Mouse (Mus musculus) midbrain, embryonic 12.5 days (tissue): Measurements from ENCODE around the gene Ddr2. TPM values are rescaled to one million over a fixed set of nuclear protein-coding genes. Genes with fewer than 3 reads are reported as not detected.

Source experiments
- ATAC-seq: fragments of 200-750 bp; cut with Nextera tagmentation; 2 replicates; pipeline ENCODE4 v1.8.0; 2017; ENCODE audit warnings: low read depth, moderate TSS enrichment, moderate library complexity; ENCODE audit not compliant: low FRiP score
- H3K27ac ChIP-seq: fragments of 300-500 bp; sonication (generic); replicated peaks from 2 replicates; pipeline ENCODE4 v1.5.1; 2016; ENCODE audit warnings: mild to moderate bottlenecking
- H3K27me3 ChIP-seq: fragments of 300-500 bp; sonication (generic); 2 replicates; pipeline ENCODE4 v1.6.1; 2016; ENCODE audit warnings: mild to moderate bottlenecking
- H3K36me3 ChIP-seq: fragments of 300-500 bp; sonication (generic); 2 replicates; pipeline ENCODE4 v1.6.1; 2016
- H3K4me1 ChIP-seq: fragments of 300-500 bp; sonication (generic); 2 replicates; pipeline ENCODE4 v1.6.1; 2016
- H3K4me2 ChIP-seq: fragments of 300-500 bp; sonication (generic); replicated peaks from 2 replicates; pipeline ENCODE4 v1.6.1; 2016; ENCODE audit warnings: mild to moderate bottlenecking, moderate library complexity
- H3K4me3 ChIP-seq: fragments of 300-500 bp; sonication (generic); 2 replicates; pipeline ENCODE4 v1.5.1; 2016; ENCODE audit warnings: mild to moderate bottlenecking
- H3K9ac ChIP-seq: fragments of 300-500 bp; sonication (generic); replicated peaks from 2 replicates; pipeline ENCODE4 v1.6.1; 2016; ENCODE audit warnings: mild to moderate bottlenecking, moderate library complexity
- H3K9me3 ChIP-seq: fragments of 300-500 bp; sonication (generic); 2 replicates; pipeline ENCODE4 v1.6.1; 2016; ENCODE audit warnings: mild to moderate bottlenecking
- WGBS: fragments of 180-500 bp; shearing (Covaris S2); methylation state at CpG from one replicate; pipeline ENCODE4 v1.1.7; 2016; 5-methylcytosine and 5-hydroxymethylcytosine counted together
- polyA plus RNA-seq: library from polyadenylated mRNA; unstranded; fragments of >200 nt; fragmentation: Nextera tagmentation; extraction: Ambion mirVana; gene quantifications from 2 replicates; pipeline ENCODE4 v1.2.1, GENCODE M21; 2016

Gene Ddr2
- polyA plus RNA-seq, 1 experiment from 2014 or later = 31.1 TPM

- H3K4me3 ChIP-seq = no peak overlapping the region
- no peak overlapping the region for H3K27ac ChIP-seq
- no peaks in the 10 kb centered on the region for H3K4me1 ChIP-seq
- H3K4me2 ChIP-seq = no peak overlapping the region
- H3K36me3 ChIP-seq = no peaks in the 10 kb centered on the region
- ATAC-seq = no peak
- H3K27me3 ChIP-seq = no peaks in the 10 kb centered on the region
- no peaks in the 10 kb centered on the region for H3K9me3 ChIP-seq
- no peak overlapping the region for H3K9ac ChIP-seq
- WGBS = 70% methylated on average over 6 of the region's 6 CpGs
These were observed 54.3 kb downstream of the Ddr2 start for GRCm38 (mm10) chr1:170056214-170056613.

- Histone ChIP-seq H3K4me2 (no peak overlapping the region), H3K36me3 (no peaks in the 10 kb centered on the region), H3K27me3 (no peaks in the 10 kb centered on the region), H3K4me1 (no peaks in the 10 kb centered on the region), H3K9me3 (no peaks in the 10 kb centered on the region), H3K27ac (no peak overlapping the region), H3K4me3 (no peak overlapping the region), H3K9ac (no peak overlapping the region)
- no peak for ATAC-seq
- 80% methylated on average over 1 of the region's 1 CpGs for WGBS
These were observed 58.0 kb downstream of the Ddr2 start for GRCm38 (mm10) chr1:170052469-170053065.

- Histone ChIP-seq H3K4me2 (no peak overlapping the region), H3K9me3 (no peaks in the 10 kb centered on the region), H3K27ac (no peak overlapping the region), H3K36me3 (no peaks in the 10 kb centered on the region), H3K4me1 (no peaks in the 10 kb centered on the region), H3K27me3 (no peaks in the 10 kb centered on the region), H3K4me3 (no peak overlapping the region), H3K9ac (no peak overlapping the region)
- WGBS = 56% methylated on average over 5 of the region's 5 CpGs
- ATAC-seq = no peak
These were observed 58.9 kb downstream of the Ddr2 start for GRCm38 (mm10) chr1:170051631-170052177.

- Histone ChIP-seq H3K27ac (no peak overlapping the region), H3K27me3 (no peaks in the 10 kb centered on the region), H3K9ac (no peak overlapping the region), H3K36me3 (no peaks in the 10 kb centered on the region), H3K4me1 (no peaks in the 10 kb centered on the region), H3K9me3 (no peaks in the 10 kb centered on the region), H3K4me3 (no peak overlapping the region), H3K4me2 (no peak overlapping the region)
- no peak for ATAC-seq
- WGBS = 85% methylated on average over 4 of the region's 4 CpGs
These were observed 62.1 kb downstream of the Ddr2 start for GRCm38 (mm10) chr1:170048434-170048833.

- Histone ChIP-seq H3K27me3 (no peaks in the 10 kb centered on the region), H3K4me1 (no peaks in the 10 kb centered on the region), H3K9me3 (no peaks in the 10 kb centered on the region), H3K36me3 (no peaks in the 10 kb centered on the region), H3K27ac (no peak overlapping the region), H3K4me3 (no peak overlapping the region), H3K9ac (no peak overlapping the region), H3K4me2 (no peak overlapping the region)
- no peak for ATAC-seq
- 77% methylated on average over 9 of the region's 9 CpGs for WGBS
These were observed 65.7 kb downstream of the Ddr2 start for GRCm38 (mm10) chr1:170044726-170045471.

- H3K9me3 ChIP-seq = no peaks in the 10 kb centered on the region
These were observed 66.8 kb downstream of the Ddr2 start for GRCm38 (mm10) chr1:170043753-170044152.

GRCm38 (mm10) chr1:170042996-170043395, 67.6 kb downstream of the Ddr2 start:
- H3K4me3 ChIP-seq = no peak overlapping the region
- ATAC-seq = no peak
- WGBS = 91% methylated on average over 5 of the region's 5 CpGs

More at GRCm38 (mm10) chr1:170043753-170044152, 66.8 kb downstream of the Ddr2 start:
- Histone ChIP-seq H3K27ac (no peak overlapping the region), H3K27me3 (no peaks in the 10 kb centered on the region), H3K4me2 (no peak overlapping the region), H3K36me3 (no peaks in the 10 kb centered on the region), H3K9ac (no peak overlapping the region), H3K4me3 (no peak overlapping the region), H3K4me1 (no peaks in the 10 kb centered on the region)
- ATAC-seq = no peak

GRCm38 (mm10) chr1:170039402-170039801, 71.2 kb downstream of the Ddr2 start:
- WGBS = 64% methylated on average over 4 of the region's 4 CpGs
- no peak for ATAC-seq

More at GRCm38 (mm10) chr1:170042996-170043395, 67.6 kb downstream of the Ddr2 start:
- no peak overlapping the region for H3K27ac ChIP-seq
- H3K9me3 ChIP-seq = no peaks in the 10 kb centered on the region
- H3K27me3 ChIP-seq = no peaks in the 10 kb centered on the region
- no peak overlapping the region for H3K9ac ChIP-seq
- H3K4me2 ChIP-seq = no peak overlapping the region
- no peaks in the 10 kb centered on the region for H3K4me1 ChIP-seq
- no peaks in the 10 kb centered on the region for H3K36me3 ChIP-seq

GRCm38 (mm10) chr1:170035575-170035974, 75.0 kb downstream of the Ddr2 start:
- H3K4me3 ChIP-seq = no peak overlapping the region
- no peaks in the 10 kb centered on the region for H3K36me3 ChIP-seq
- no peaks in the 10 kb centered on the region for H3K4me1 ChIP-seq
- no peak for ATAC-seq
- H3K9me3 ChIP-seq = no peaks in the 10 kb centered on the region
- no peak overlapping the region for H3K27ac ChIP-seq
- no peak overlapping the region for H3K4me2 ChIP-seq
- WGBS = 86% methylated on average over 3 of the region's 3 CpGs
- H3K9ac ChIP-seq = no peak overlapping the region
- H3K27me3 ChIP-seq = no peaks in the 10 kb centered on the region

More at GRCm38 (mm10) chr1:170039402-170039801, 71.2 kb downstream of the Ddr2 start:
- H3K9ac ChIP-seq = no peak overlapping the region
- H3K4me1 ChIP-seq = no peaks in the 10 kb centered on the region
- H3K4me2 ChIP-seq = no peak overlapping the region
- no peaks in the 10 kb centered on the region for H3K9me3 ChIP-seq
- H3K4me3 ChIP-seq = no peak overlapping the region
- no peaks in the 10 kb centered on the region for H3K27me3 ChIP-seq
- H3K27ac ChIP-seq = no peak overlapping the region
- H3K36me3 ChIP-seq = no peaks in the 10 kb centered on the region

GRCm38 (mm10) chr1:170034961-170035360, 75.6 kb downstream of the Ddr2 start:
- WGBS = 93% methylated on average over 4 of the region's 4 CpGs

GRCm38 (mm10) chr1:170031656-170032055, 78.9 kb downstream of the Ddr2 start:
- no peak overlapping the region for H3K4me2 ChIP-seq
- H3K27ac ChIP-seq = no peak overlapping the region
- no peaks in the 10 kb centered on the region for H3K36me3 ChIP-seq
- H3K4me1 ChIP-seq = no peaks in the 10 kb centered on the region
- no peak for ATAC-seq
- H3K9me3 ChIP-seq = no peaks in the 10 kb centered on the region
- 89% methylated on average over 3 of the region's 3 CpGs for WGBS
- H3K9ac ChIP-seq = no peak overlapping the region
- no peaks in the 10 kb centered on the region for H3K27me3 ChIP-seq
- H3K4me3 ChIP-seq = no peak overlapping the region

More at GRCm38 (mm10) chr1:170034961-170035360, 75.6 kb downstream of the Ddr2 start:
- Histone ChIP-seq H3K9me3 (no peaks in the 10 kb centered on the region), H3K4me1 (no peaks in the 10 kb centered on the region), H3K27me3 (no peaks in the 10 kb centered on the region), H3K4me3 (no peak overlapping the region), H3K4me2 (no peak overlapping the region), H3K27ac (no peak overlapping the region), H3K36me3 (no peaks in the 10 kb centered on the region), H3K9ac (no peak overlapping the region)
- ATAC-seq = no peak

- no peak overlapping the region for H3K4me3 ChIP-seq
- no peaks in the 10 kb centered on the region for H3K4me1 ChIP-seq
- H3K9ac ChIP-seq = no peak overlapping the region
- WGBS = 89% methylated on average over 3 of the region's 3 CpGs
- no peak for ATAC-seq
- no peak overlapping the region for H3K27ac ChIP-seq
- H3K9me3 ChIP-seq = peaks cover 30% of the 10 kb centered on the region
- no peaks in the 10 kb centered on the region for H3K36me3 ChIP-seq
- no peaks in the 10 kb centered on the region for H3K27me3 ChIP-seq
- H3K4me2 ChIP-seq = no peak overlapping the region
These were observed 95.8 kb downstream of the Ddr2 start for GRCm38 (mm10) chr1:170014784-170015183.
